Mouse (Mus musculus): ENCODE data around the gene Fyb2.

DNA sequence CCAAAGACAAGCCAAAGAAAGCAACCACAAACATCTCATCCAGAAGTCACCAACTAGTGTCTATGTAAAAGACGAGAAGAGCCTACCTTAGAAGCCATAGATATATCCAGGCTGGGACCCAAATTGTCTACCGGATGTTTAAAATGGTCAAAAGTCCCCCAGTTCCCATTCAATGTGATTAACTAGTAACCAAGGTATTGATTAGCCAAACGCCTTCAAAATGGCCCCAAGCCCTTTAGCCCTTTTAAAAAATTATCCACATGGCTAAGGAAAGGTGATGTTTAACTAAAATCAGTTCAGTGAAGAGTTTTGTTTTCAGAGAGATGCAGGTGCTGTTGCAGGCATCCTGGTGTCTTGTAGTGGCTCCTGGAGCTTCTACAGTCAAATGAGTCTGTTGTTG is 36.9 kb upstream of the Fyb2 start, which contains the start of gene C8a:
- TF ChIP-seq CTCF (IDR thresholded peaks at IDR 0.05) (no peak), EP300 (IDR thresholded peaks at IDR 0.05; ENCODE audit: insufficient read depth, low read depth, low read length) (no peak), POLR2A (IDR thresholded peaks at IDR 0.05; ENCODE audit: insufficient read depth, low read depth, low read length) (no peak)

Measured in heart, adult 2 months (tissue).